ENCODE assay signal across 11 mouse cellular contexts in genomic region chr8:49529294-49529693, GRCm38 (mm10).
DNase-seq lines count a peak whose midpoint lies in the region; ATAC-seq and TF ChIP-seq lines count a peak whose summit lies in the region.
"Had no signal": no experiment of that assay in that cellular context is flagged by ENCODE, and none has a peak within 500 bp of the region (broad histone marks: within the 10 kb centered on the region; RNA-seq: fewer than 3 reads in every experiment).

No protein-coding gene starts in this region.

- no peaks in the 10 kb centered on the region for H3K4me1 ChIP-seq in hindbrain, embryonic 11.5 days (replicated peaks; ENCODE audit: control insufficient read depth, insufficient read depth, low read length)
- H3K4me1 ChIP-seq in hindbrain, embryonic 12.5 days, result no peaks in the 10 kb centered on the region
- no peaks in the 10 kb centered on the region for H3K4me1 ChIP-seq in neural tube, embryonic 15.5 days
- no peaks in the 10 kb centered on the region for H3K4me1 ChIP-seq in stomach, postnatal 0 days (replicated peaks; ENCODE audit: control insufficient read depth, insufficient read depth)
- H3K4me1 ChIP-seq: embryonic facial prominence, embryonic 15.5 days; kidney, embryonic 15.5 days had no signal

- no peak overlapping the region for H3K4me2 ChIP-seq in hindbrain, embryonic 11.5 days (replicated peaks; ENCODE audit: low read depth, low read length)
- H3K4me2 ChIP-seq in hindbrain, embryonic 12.5 days (replicated peaks), result no peak overlapping the region
- no peak overlapping the region for H3K4me2 ChIP-seq in neural tube, embryonic 15.5 days
- H3K4me2 ChIP-seq in stomach, postnatal 0 days (replicated peaks; ENCODE audit: low read depth), result no peak overlapping the region
- H3K4me2 ChIP-seq: embryonic facial prominence, embryonic 15.5 days; kidney, embryonic 15.5 days had no signal

- H3K4me3 ChIP-seq in hindbrain, embryonic 11.5 days (ENCODE audit: low read depth, low read length), result no peak overlapping the region
- no peak overlapping the region for H3K4me3 ChIP-seq in hindbrain, embryonic 12.5 days
- H3K4me3 ChIP-seq in neural tube, embryonic 15.5 days (replicated peaks), result no peak overlapping the region
- H3K4me3 ChIP-seq in stomach, postnatal 0 days (ENCODE audit: low read depth, low read length), result no peak overlapping the region
- H3K4me3 ChIP-seq: embryonic facial prominence, embryonic 15.5 days; kidney, embryonic 15.5 days had no signal

- H3K27ac ChIP-seq in hindbrain, embryonic 11.5 days (ENCODE audit: low read depth, low read length), result no peak overlapping the region
- no peak overlapping the region for H3K27ac ChIP-seq in hindbrain, embryonic 12.5 days
- H3K27ac ChIP-seq in neural tube, embryonic 15.5 days (replicated peaks), result no peak overlapping the region
- no peak overlapping the region for H3K27ac ChIP-seq in stomach, postnatal 0 days (replicated peaks)
- H3K27ac ChIP-seq: embryonic facial prominence, embryonic 15.5 days; kidney, embryonic 15.5 days had no signal

- ATAC-seq in hindbrain, embryonic 11.5 days (ENCODE audit: low FRiP score), result no peak
- ATAC-seq in hindbrain, embryonic 12.5 days (ENCODE audit: low FRiP score), result no peak
- no peak for ATAC-seq in neural tube, embryonic 15.5 days (ENCODE audit: low FRiP score)
- no peak for ATAC-seq in stomach, postnatal 0 days (ENCODE audit: low FRiP score, low TSS enrichment)
- no peak for ATAC-seq in megakaryocyte, adult 5-6 weeks (ENCODE audit: poor library complexity, severe bottlenecking)

- no peaks in the 10 kb centered on the region for H3K9me3 ChIP-seq in hindbrain, embryonic 11.5 days (ENCODE audit: control insufficient read depth, low read length)
- H3K9me3 ChIP-seq in hindbrain, embryonic 12.5 days (replicated peaks), result no peaks in the 10 kb centered on the region
- no peaks in the 10 kb centered on the region for H3K9me3 ChIP-seq in neural tube, embryonic 15.5 days (replicated peaks)
- H3K9me3 ChIP-seq in stomach, postnatal 0 days (ENCODE audit: control insufficient read depth, low read length), result no peaks in the 10 kb centered on the region
- H3K9me3 ChIP-seq: embryonic facial prominence, embryonic 15.5 days; kidney, embryonic 15.5 days had no signal

- no peaks in the 10 kb centered on the region for H3K36me3 ChIP-seq in hindbrain, embryonic 11.5 days (ENCODE audit: control insufficient read depth, insufficient read depth, low read length)
- H3K36me3 ChIP-seq in hindbrain, embryonic 12.5 days, result no peaks in the 10 kb centered on the region
- no peaks in the 10 kb centered on the region for H3K36me3 ChIP-seq in neural tube, embryonic 15.5 days
- H3K36me3 ChIP-seq in stomach, postnatal 0 days (ENCODE audit: control insufficient read depth, insufficient read depth, low read length), result no peaks in the 10 kb centered on the region
- H3K36me3 ChIP-seq: embryonic facial prominence, embryonic 15.5 days; kidney, embryonic 15.5 days had no signal

- WGBS in hindbrain, embryonic 11.5 days, result 73% methylated on average over 4 of the region's 4 CpGs
- WGBS in hindbrain, embryonic 12.5 days, result 70% methylated on average over 4 of the region's 4 CpGs
- WGBS in neural tube, embryonic 15.5 days, result 75% methylated on average over 4 of the region's 4 CpGs
- 68% methylated on average over 4 of the region's 4 CpGs for WGBS in stomach, postnatal 0 days

- DNase-seq in hindbrain, embryonic 11.5 days (ENCODE audit: low spot score), result peak; percentile 21
- peak; percentile 17 for DNase-seq in neural tube, embryonic 10.5 days (ENCODE audit: extremely low spot score, low spot score)
- peak; percentile 55 for DNase-seq in embryo, embryonic 10 days (ENCODE audit: low spot score)
- DNase-seq in stomach, postnatal 0 days (ENCODE audit: low spot score), result peak; percentile 14
- DNase-seq: liver; spleen, adult 18-20 months had no signal

- no peaks in the 10 kb centered on the region for H3K27me3 ChIP-seq in hindbrain, embryonic 11.5 days (ENCODE audit: control insufficient read depth, insufficient read depth, low read length)
- H3K27me3 ChIP-seq in hindbrain, embryonic 12.5 days, result no peaks in the 10 kb centered on the region
- no peaks in the 10 kb centered on the region for H3K27me3 ChIP-seq in neural tube, embryonic 15.5 days (replicated peaks)
- no peaks in the 10 kb centered on the region for H3K27me3 ChIP-seq in stomach, postnatal 0 days (ENCODE audit: control insufficient read depth, insufficient read depth, low read length)
- H3K27me3 ChIP-seq: embryonic facial prominence, embryonic 15.5 days; kidney, embryonic 15.5 days had no signal

- TF ChIP-seq EP300 in stomach, postnatal 0 days (optimal IDR thresholded peaks at IDR 0.05), result no peak

- no peak overlapping the region for H3K9ac ChIP-seq in hindbrain, embryonic 11.5 days (ENCODE audit: low read depth, low read length)
- H3K9ac ChIP-seq in hindbrain, embryonic 12.5 days, result no peak overlapping the region
- no peak overlapping the region for H3K9ac ChIP-seq in neural tube, embryonic 15.5 days (replicated peaks)
- no peak overlapping the region for H3K9ac ChIP-seq in stomach, postnatal 0 days (ENCODE audit: low read length)
- H3K9ac ChIP-seq: embryonic facial prominence, embryonic 15.5 days; kidney, embryonic 15.5 days had no signal

- TF ChIP-seq CTCF in stomach, postnatal 0 days (IDR thresholded peaks at IDR 0.05; ENCODE audit: low read depth), result peak; percentile 56
